Mouse (Mus musculus) embryonic fibroblast, embryonic 13.5 days (primary cell): ENCODE measurements around the gene Prkag2.

Experiments
- CTCF ChIP-seq: IDR thresholded peaks from 2 replicates; pipeline ENCODE4 v1.5.1; 2011; ENCODE audit warnings: mild to moderate bottlenecking, control low read depth, low read length, moderate library complexity, borderline replicate concordance; ENCODE audit not compliant: insufficient read depth
- POLR2A ChIP-seq: IDR thresholded peaks from 2 replicates; pipeline ENCODE4 v1.6.1; 2011; ENCODE audit warnings: low read depth, mild to moderate bottlenecking, control low read depth, low read length, moderate library complexity

GRCm38 (mm10) chr5:24871276-24871675, 229.2 kb downstream of the Prkag2 start:
- TF ChIP-seq POLR2A (no peak), CTCF (no peak)
